Mouse (Mus musculus): Measurements from ENCODE around the gene Mas1. TPM values are rescaled to one million over a fixed set of nuclear protein-coding genes. Genes with fewer than 3 reads are reported as not detected.

Gene Mas1
- polyA plus RNA-seq, 1 experiment from 2014 or later, result 0.18 TPM

DNA sequence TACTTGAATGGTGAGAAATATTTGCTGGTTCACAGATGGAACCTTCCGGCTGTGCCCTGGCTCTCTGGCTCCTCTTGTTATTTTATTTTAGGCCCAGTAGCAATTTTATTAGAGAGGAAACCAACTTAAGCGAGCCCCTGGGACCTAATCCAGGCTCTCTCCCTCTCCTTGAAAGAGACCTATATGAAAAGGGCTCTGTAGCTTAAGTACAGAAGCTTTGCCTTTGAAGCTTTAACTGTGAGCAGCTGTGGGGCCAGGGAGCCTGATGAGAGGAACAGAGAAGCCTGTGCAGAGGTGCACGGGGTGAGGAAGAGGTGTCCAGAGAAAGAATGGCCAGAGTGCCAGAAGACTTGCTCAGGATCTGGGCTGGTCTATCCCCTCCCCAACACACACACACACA is 33.1 kb downstream of the Mas1 start:
- Histone ChIP-seq H3K27me3 (ENCODE audit: control insufficient read depth, insufficient read depth, low read length) (no peaks in the 10 kb centered on the region), H3K9me3 (replicated peaks; ENCODE audit: control insufficient read depth, low read length) (no peaks in the 10 kb centered on the region), H3K4me2 (ENCODE audit: low read depth, low read length) (no peak overlapping the region), H3K27ac (replicated peaks; ENCODE audit: low read depth, low read length) (no peak overlapping the region), H3K9ac (replicated peaks; ENCODE audit: low read length) (no peak overlapping the region), H3K4me1 (ENCODE audit: control insufficient read depth, insufficient read depth, low read length) (no peaks in the 10 kb centered on the region), H3K36me3 (replicated peaks; ENCODE audit: control insufficient read depth, insufficient read depth, low read depth, low read length) (no peaks in the 10 kb centered on the region), H3K4me3 (ENCODE audit: low read depth, low read length) (no peak overlapping the region)
- WGBS, result 56% methylated on average over 3 of the region's 3 CpGs
- no peak for ATAC-seq (replicated peaks; ENCODE audit: insufficient number of reproducible peaks, low FRiP score, low TSS enrichment, low read depth)
- DNase-seq (ENCODE audit: low spot score), result peak; percentile 68

DNA sequence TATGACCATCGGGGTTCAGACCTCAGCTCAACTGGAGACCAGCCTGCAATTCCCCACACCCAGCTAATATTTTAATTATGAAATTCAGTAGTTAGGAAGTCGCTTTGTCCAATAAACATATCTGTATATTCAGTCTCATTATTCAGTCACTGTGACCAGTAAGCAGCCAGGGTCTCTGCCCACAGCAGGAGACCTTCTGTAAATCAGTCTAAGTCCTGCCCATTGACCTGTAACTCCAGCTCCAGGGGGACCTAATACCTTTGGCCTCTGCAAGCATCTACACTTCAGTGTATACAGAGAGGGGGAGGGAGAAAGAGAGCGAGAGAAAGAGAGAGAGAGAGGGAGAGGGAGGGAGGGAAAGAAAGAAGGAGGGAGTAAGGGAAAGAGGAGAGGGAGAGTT is 33.6 kb downstream of the Mas1 start:
- no peak overlapping the region for H3K4me3 ChIP-seq (ENCODE audit: low read depth, low read length)
- no peak overlapping the region for H3K9ac ChIP-seq (replicated peaks; ENCODE audit: low read length)
- no peaks in the 10 kb centered on the region for H3K4me1 ChIP-seq (ENCODE audit: control insufficient read depth, insufficient read depth, low read length)
- DNase-seq (ENCODE audit: low spot score), result no peak
- H3K4me2 ChIP-seq (ENCODE audit: low read depth, low read length), result no peak overlapping the region
- no peaks in the 10 kb centered on the region for H3K27me3 ChIP-seq (ENCODE audit: control insufficient read depth, insufficient read depth, low read length)
- ATAC-seq (replicated peaks; ENCODE audit: insufficient number of reproducible peaks, low FRiP score, low TSS enrichment, low read depth), result no peak
- no peaks in the 10 kb centered on the region for H3K9me3 ChIP-seq (replicated peaks; ENCODE audit: control insufficient read depth, low read length)
- H3K27ac ChIP-seq (replicated peaks; ENCODE audit: low read depth, low read length), result no peak overlapping the region
- H3K36me3 ChIP-seq (replicated peaks; ENCODE audit: control insufficient read depth, insufficient read depth, low read depth, low read length), result no peaks in the 10 kb centered on the region
- WGBS, result 77% methylated on average over 3 of the region's 3 CpGs

DNA sequence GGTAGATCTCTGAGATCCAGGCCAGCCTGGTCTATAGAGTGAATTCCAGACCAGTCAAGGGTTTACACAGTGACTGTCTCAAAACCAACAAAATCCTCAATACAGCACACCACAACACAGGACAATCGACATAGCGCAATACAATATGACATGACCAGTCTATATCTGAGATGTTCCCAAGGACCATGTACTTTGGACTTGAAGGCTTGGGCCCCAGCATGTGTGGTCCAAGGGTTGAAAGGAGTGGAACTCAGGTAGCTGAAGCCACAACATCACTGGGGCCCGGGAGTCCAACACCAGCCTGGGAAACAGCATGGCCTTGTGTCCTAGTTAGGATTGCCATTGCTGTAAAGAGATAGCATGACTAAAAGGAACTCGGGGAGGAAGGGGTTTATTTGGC is 35.3 kb downstream of the Mas1 start:
- no peak overlapping the region for H3K4me3 ChIP-seq (ENCODE audit: low read depth, low read length)
- 90% methylated on average over 4 of the region's 4 CpGs for WGBS
- H3K36me3 ChIP-seq (replicated peaks; ENCODE audit: control insufficient read depth, insufficient read depth, low read depth, low read length), result no peaks in the 10 kb centered on the region
- no peak overlapping the region for H3K27ac ChIP-seq (replicated peaks; ENCODE audit: low read depth, low read length)
- H3K4me2 ChIP-seq (ENCODE audit: low read depth, low read length), result no peak overlapping the region
- DNase-seq (ENCODE audit: low spot score) (no peak), ATAC-seq (replicated peaks; ENCODE audit: insufficient number of reproducible peaks, low FRiP score, low TSS enrichment, low read depth) (no peak)
- no peaks in the 10 kb centered on the region for H3K4me1 ChIP-seq (ENCODE audit: control insufficient read depth, insufficient read depth, low read length)
- no peaks in the 10 kb centered on the region for H3K9me3 ChIP-seq (replicated peaks; ENCODE audit: control insufficient read depth, low read length)
- H3K9ac ChIP-seq (replicated peaks; ENCODE audit: low read length), result no peak overlapping the region
- H3K27me3 ChIP-seq (ENCODE audit: control insufficient read depth, insufficient read depth, low read length), result no peaks in the 10 kb centered on the region

DNA sequence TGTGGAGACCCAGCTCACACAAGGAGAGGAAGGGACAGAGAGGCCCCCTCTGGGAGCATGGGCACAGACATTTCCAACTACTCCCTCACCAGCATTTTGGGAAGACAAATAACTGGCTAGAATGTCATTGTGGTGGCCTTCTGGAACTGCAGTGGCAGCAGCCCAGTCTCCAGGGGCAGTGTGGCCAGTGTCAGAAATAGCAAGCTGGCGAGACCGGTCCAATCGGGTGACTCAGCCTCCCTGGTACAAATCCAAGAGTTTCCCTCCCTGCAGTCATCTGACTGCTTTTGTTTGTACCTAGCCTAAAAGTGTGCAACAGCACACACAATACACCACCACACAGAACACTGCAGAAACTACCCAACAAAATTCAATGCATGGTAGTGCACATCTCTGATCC is 35.7 kb downstream of the Mas1 start:
- DNase-seq (ENCODE audit: low spot score) (no peak), ATAC-seq (replicated peaks; ENCODE audit: insufficient number of reproducible peaks, low FRiP score, low TSS enrichment, low read depth) (no peak)

GRCm38 (mm10) chr17:12830351-12830750 is 37.6 kb downstream of the Mas1 start:
- Histone ChIP-seq H3K9ac (replicated peaks; ENCODE audit: low read length) (no peak overlapping the region), H3K9me3 (replicated peaks; ENCODE audit: control insufficient read depth, low read length) (no peaks in the 10 kb centered on the region), H3K4me3 (ENCODE audit: low read depth, low read length) (no peak overlapping the region), H3K4me1 (ENCODE audit: control insufficient read depth, insufficient read depth, low read length) (no peaks in the 10 kb centered on the region), H3K4me2 (ENCODE audit: low read depth, low read length) (no peak overlapping the region), H3K27me3 (ENCODE audit: control insufficient read depth, insufficient read depth, low read length) (no peaks in the 10 kb centered on the region), H3K27ac (replicated peaks; ENCODE audit: low read depth, low read length) (no peak overlapping the region), H3K36me3 (replicated peaks; ENCODE audit: control insufficient read depth, insufficient read depth, low read depth, low read length) (no peaks in the 10 kb centered on the region)
- ATAC-seq (replicated peaks; ENCODE audit: insufficient number of reproducible peaks, low FRiP score, low TSS enrichment, low read depth), result no peak
- DNase-seq (ENCODE audit: low spot score), result no peak
- 77% methylated on average over 5 of the region's 5 CpGs for WGBS

More for the DNA sequence above, 35.7 kb downstream of the Mas1 start:
- Histone ChIP-seq H3K27me3 (ENCODE audit: control insufficient read depth, insufficient read depth, low read length) (no peaks in the 10 kb centered on the region), H3K36me3 (replicated peaks; ENCODE audit: control insufficient read depth, insufficient read depth, low read depth, low read length) (no peaks in the 10 kb centered on the region), H3K4me1 (ENCODE audit: control insufficient read depth, insufficient read depth, low read length) (no peaks in the 10 kb centered on the region), H3K4me3 (ENCODE audit: low read depth, low read length) (no peak overlapping the region), H3K9ac (replicated peaks; ENCODE audit: low read length) (no peak overlapping the region), H3K27ac (replicated peaks; ENCODE audit: low read depth, low read length) (no peak overlapping the region), H3K4me2 (ENCODE audit: low read depth, low read length) (no peak overlapping the region), H3K9me3 (replicated peaks; ENCODE audit: control insufficient read depth, low read length) (no peaks in the 10 kb centered on the region)
- WGBS, result 94% methylated on average over 3 of the region's 3 CpGs

DNA sequence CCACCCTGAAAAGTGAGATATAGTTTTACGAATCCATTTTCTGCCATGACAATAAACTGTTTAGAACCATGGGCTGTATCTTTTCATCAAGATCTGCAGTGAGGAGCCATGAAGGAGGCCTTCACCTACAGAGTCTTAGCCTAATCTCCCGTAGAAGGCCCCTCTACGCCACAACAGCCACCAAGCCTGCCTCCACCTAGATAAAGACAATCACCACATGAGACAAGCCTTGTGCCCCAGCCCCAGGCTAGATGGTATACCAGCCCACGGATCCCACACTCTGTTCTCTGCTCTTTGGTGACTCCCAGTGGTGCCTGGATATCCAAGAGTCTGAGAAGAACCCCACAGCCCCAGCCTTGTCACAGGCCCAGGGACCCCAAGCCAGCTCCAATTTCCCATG is 52.1 kb downstream of the Mas1 start:
- H3K4me3 ChIP-seq (ENCODE audit: low read depth, low read length), result no peak overlapping the region
- no peaks in the 10 kb centered on the region for H3K27me3 ChIP-seq (ENCODE audit: control insufficient read depth, insufficient read depth, low read length)
- H3K4me1 ChIP-seq (ENCODE audit: control insufficient read depth, insufficient read depth, low read length), result no peaks in the 10 kb centered on the region
- no peak overlapping the region for H3K27ac ChIP-seq (replicated peaks; ENCODE audit: low read depth, low read length)
- 0 out of 2 replicates have a peak, but pooled peaks cover 2% of the 10 kb centered on the region for H3K9me3 ChIP-seq (replicated peaks; ENCODE audit: control insufficient read depth, low read length)
- H3K36me3 ChIP-seq (replicated peaks; ENCODE audit: control insufficient read depth, insufficient read depth, low read depth, low read length), result no peaks in the 10 kb centered on the region; the same call in 1 of the 2 replicates
- no peak overlapping the region for H3K4me2 ChIP-seq (ENCODE audit: low read depth, low read length)
- H3K9ac ChIP-seq (replicated peaks; ENCODE audit: low read length), result no peak overlapping the region
- ATAC-seq (replicated peaks; ENCODE audit: insufficient number of reproducible peaks, low FRiP score, low TSS enrichment, low read depth) (no peak), DNase-seq (ENCODE audit: low spot score) (no peak)
- WGBS, result 87% methylated on average over 4 of the region's 4 CpGs

- Histone ChIP-seq H3K36me3 (replicated peaks; ENCODE audit: control insufficient read depth, insufficient read depth, low read depth, low read length) (no peaks in the 10 kb centered on the region; the same call in 1 of the 2 replicates), H3K27me3 (ENCODE audit: control insufficient read depth, insufficient read depth, low read length) (no peaks in the 10 kb centered on the region), H3K4me1 (ENCODE audit: control insufficient read depth, insufficient read depth, low read length) (no peaks in the 10 kb centered on the region), H3K9ac (replicated peaks; ENCODE audit: low read length) (no peak overlapping the region), H3K4me3 (ENCODE audit: low read depth, low read length) (no peak overlapping the region), H3K27ac (replicated peaks; ENCODE audit: low read depth, low read length) (no peak overlapping the region), H3K9me3 (replicated peaks; ENCODE audit: control insufficient read depth, low read length) (no peaks in the 10 kb centered on the region), H3K4me2 (ENCODE audit: low read depth, low read length) (no peak overlapping the region)
- DNase-seq (ENCODE audit: low spot score) (no peak), ATAC-seq (replicated peaks; ENCODE audit: insufficient number of reproducible peaks, low FRiP score, low TSS enrichment, low read depth) (no peak)
- 92% methylated on average over 3 of the region's 3 CpGs for WGBS
These were observed 53.4 kb downstream of the Mas1 start for GRCm38 (mm10) chr17:12814502-12814901.

DNA sequence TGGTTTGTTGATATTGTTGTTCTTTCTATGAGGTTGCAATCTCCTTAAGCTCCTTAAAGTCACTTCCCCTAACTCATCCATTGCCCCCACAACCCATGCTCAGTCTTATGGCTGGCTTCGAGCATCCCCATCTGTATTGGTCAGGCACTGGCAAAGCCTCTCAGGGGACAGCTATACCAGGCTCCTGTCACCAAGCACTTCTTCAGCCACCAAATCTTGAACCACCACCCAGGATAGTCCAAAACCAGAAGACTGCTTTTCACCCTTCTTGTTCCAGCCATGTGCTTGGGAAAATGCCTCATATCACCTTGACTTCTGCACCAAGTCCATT is 57.0 kb downstream of the Mas1 start:
- 90% methylated on average over 1 of the region's 1 CpGs for WGBS
- no peaks in the 10 kb centered on the region for H3K36me3 ChIP-seq (replicated peaks; ENCODE audit: control insufficient read depth, insufficient read depth, low read depth, low read length)
- H3K4me1 ChIP-seq (ENCODE audit: control insufficient read depth, insufficient read depth, low read length), result no peaks in the 10 kb centered on the region
- DNase-seq (ENCODE audit: low spot score), result no peak
- H3K4me2 ChIP-seq (ENCODE audit: low read depth, low read length), result no peak overlapping the region
- ATAC-seq (replicated peaks; ENCODE audit: insufficient number of reproducible peaks, low FRiP score, low TSS enrichment, low read depth), result no peak
- no peak overlapping the region for H3K4me3 ChIP-seq (ENCODE audit: low read depth, low read length)
- no peak overlapping the region for H3K27ac ChIP-seq (replicated peaks; ENCODE audit: low read depth, low read length)
- H3K9ac ChIP-seq (replicated peaks; ENCODE audit: low read length), result no peak overlapping the region
- H3K27me3 ChIP-seq (ENCODE audit: control insufficient read depth, insufficient read depth, low read length), result no peaks in the 10 kb centered on the region
- no peaks in the 10 kb centered on the region for H3K9me3 ChIP-seq (replicated peaks; ENCODE audit: control insufficient read depth, low read length)
